Mouse (Mus musculus) inflammation-experienced regulatory T-cells (primary cell): Measurements from ENCODE around the gene Taf1. TPM values are rescaled to one million over a fixed set of nuclear protein-coding genes. Genes with fewer than 3 reads are reported as not detected.

Source experiments
- polyA plus RNA-seq, 2 experiments: library from polyadenylated mRNA; unstranded; fragments of 100-300 nt; shearing (Covaris generic); gene quantifications; one replicate each; pipeline ENCODE4 v1.2.1; 2017

The Taf1 gene
- polyA plus RNA-seq, result 10 to 100 TPM; 20.8 to 24.0 TPM

DNA sequence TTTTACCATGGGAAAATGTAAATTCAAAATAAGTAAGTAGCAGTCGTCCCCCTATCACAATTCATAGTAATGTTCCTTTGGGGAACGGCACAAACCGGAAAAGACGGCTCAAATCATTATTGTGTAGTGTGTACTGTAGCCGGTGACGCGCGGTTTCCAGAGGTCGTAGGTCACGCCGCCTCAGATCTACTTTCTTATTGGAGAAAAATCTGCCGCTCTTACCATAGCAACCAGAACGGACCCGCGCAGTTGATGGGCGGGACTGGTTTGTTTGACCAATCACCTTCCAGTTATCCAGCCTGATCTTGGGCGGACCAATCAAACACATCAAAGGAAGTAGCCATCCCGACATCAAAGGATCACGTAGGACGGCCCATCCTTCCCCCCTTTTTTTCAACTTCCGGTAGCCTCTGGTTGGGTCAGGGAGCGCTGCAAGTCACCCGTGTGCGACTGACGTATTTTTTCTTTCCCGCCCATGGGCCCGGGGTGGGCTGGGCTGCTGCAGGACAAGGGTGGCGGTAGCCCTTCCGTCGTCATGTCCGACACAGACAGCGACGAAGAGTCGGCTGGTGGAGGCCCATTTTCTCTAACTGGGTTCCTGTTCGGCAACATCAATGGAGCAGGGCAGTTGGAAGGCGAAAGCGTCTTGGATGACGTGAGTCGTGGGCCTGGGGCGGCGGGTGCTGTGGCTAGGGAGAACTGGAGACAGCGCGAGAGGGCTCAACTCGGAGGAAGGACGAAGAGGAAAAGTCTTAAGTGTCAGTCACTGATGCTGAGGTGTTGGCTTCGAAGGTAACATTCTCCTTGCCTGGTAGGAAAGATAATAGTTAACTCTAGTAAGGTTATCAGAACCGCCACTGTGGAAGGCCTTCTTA, at the start of gene Taf1:
Gene Taf1 (plus strand): TSS at position 388 of the 875 bp plus-strand sequence.

DNA sequence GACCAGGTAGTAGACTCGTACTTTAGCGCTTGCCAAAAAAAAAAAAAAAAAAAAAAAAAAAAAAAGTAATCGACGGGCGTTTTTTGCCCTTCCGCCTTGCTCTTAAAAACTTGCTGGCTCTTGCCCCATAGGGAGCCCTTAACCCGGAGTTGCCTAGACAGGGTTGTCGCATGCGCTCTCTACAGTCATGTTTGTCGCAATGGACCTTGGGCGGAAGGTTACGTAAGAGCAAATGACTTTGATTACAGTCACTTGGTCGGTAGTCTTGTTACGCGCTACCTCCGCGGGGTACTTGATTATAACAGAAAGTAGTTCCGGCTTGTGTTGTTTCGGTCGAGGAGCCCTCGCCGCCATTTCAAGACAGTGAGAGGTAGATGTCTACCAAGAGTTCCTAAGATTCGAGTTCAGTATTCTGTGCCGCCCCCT, 107.2 kb downstream of the Taf1 start, which contains the start of gene Ogt:
Gene Ogt (plus strand): TSS at position 320 of the 426 bp plus-strand sequence.

Other genes starting within 250 kb of the Taf1 start
- 1 to 10 TPM in 1 of 2 experiments, under 1 TPM in 1; 0.06 to 1.8 TPM for gene Nlgn3, start 233.6 kb upstream of the Taf1 start, polyA plus RNA-seq
- gene Gjb1, start 156.4 kb upstream of the Taf1 start, polyA plus RNA-seq, result under 1 TPM in 1 of 2 experiments, not detected in 1; 0.95 TPM
- gene Zmym3, start 111.9 kb upstream of the Taf1 start, polyA plus RNA-seq, result 10 to 100 TPM; 14.1 to 15.4 TPM
- gene Nono, start 103.4 kb upstream of the Taf1 start, polyA plus RNA-seq, result 100 to 1,000 TPM; 255 to 264 TPM
- gene Itgb1bp2, start 83.6 kb upstream of the Taf1 start, polyA plus RNA-seq, result under 1 TPM in 1 of 2 experiments, not detected in 1; 0.39 TPM
- gene Ogt, start 107.3 kb downstream of the Taf1 start, polyA plus RNA-seq, result 100 to 1,000 TPM; 243 to 257 TPM
- 100 to 1,000 TPM; 155 to 302 TPM for gene Cxcr3, start 201.5 kb downstream of the Taf1 start, polyA plus RNA-seq